Mouse (Mus musculus): ENCODE results near the gene Lss.

GRCm38 (mm10) chr10:76572151-76572550 is 40.8 kb downstream of the Lss start:
- TF ChIP-seq CTCF (IDR thresholded peaks at IDR 0.05) (no peak), EP300 (IDR thresholded peaks at IDR 0.05) (no peak)
